ENCODE assay signal across 13 mouse cellular contexts in genomic region chr14:79139096-79139651, GRCm38 (mm10).
A peak's percentile ranks its signal among the peaks of the same experiment; 100 is the strongest.
DNase-seq lines count a peak whose midpoint lies in the region; TF ChIP-seq lines count a peak whose summit lies in the region.
"Had no signal": no experiment of that assay in that cellular context is flagged by ENCODE, and none has a peak within 500 bp of the region (broad histone marks: within the 10 kb centered on the region; RNA-seq: fewer than 3 reads in every experiment).

No protein-coding gene starts in this region.

- no peak overlapping the region for H3K4me2 ChIP-seq in CH12.LX (ENCODE audit: insufficient read depth, low read depth, poor library complexity, severe bottlenecking)
- H3K4me2 ChIP-seq: midbrain, embryonic 12.5 days had no signal

- in situ Hi-C loops in CH12.LX (cut with MboI; ENCODE audit: low pct_ligation_motif_present, low pct_unique_long_range_greater_than_20kb, low sequenced_read_pairs): no loop called here

- no peak overlapping the region for H3K4me3 ChIP-seq in cerebellum, adult 2 months (replicated peaks; ENCODE audit: insufficient read depth, low read depth, low read length)
- no peak overlapping the region for H3K4me3 ChIP-seq in left cerebral cortex, adult 2 months
- H3K4me3 ChIP-seq in CH12.LX (replicated peaks in 1 of 3; ENCODE audit: low read depth in 2 of 3, low read length in 2 of 3, poor library complexity in 1 of 3): no peak overlapping the region
- no peak overlapping the region for H3K4me3 ChIP-seq in brown adipose tissue, adult 24 weeks (ENCODE audit: insufficient read depth, low read depth, low read length)
- H3K4me3 ChIP-seq: midbrain, embryonic 12.5 days; neural tube, embryonic 12.5 days had no signal

- intact Hi-C loops in left cerebral cortex, adult 2 months (cut with DNase I): no loop called here
- intact Hi-C loops in left cerebral cortex, postnatal 25 days (cut with DNase I): no loop called here

- dilution Hi-C loops in CH12.LX (cut with MboI; ENCODE audit: extremely low pct_ligation_motif_present, extremely low pct_unique_long_range_greater_than_20kb, low sequenced_read_pairs): no loop called here

- no peak for TF ChIP-seq POLR2A in cerebellum, adult 2 months (IDR thresholded peaks at IDR 0.05; ENCODE audit: borderline replicate concordance, insufficient read depth, low read length)
- no peak for TF ChIP-seq POLR2A in CH12.LX (IDR thresholded peaks at IDR 0.05; ENCODE audit: low read depth, low read length)

- TF ChIP-seq RAD21 in CH12.LX (IDR thresholded peaks at IDR 0.05; ENCODE audit: low read depth, low read length): no peak

- H3K36me3 ChIP-seq in CH12.LX (replicated peaks in 1 of 2; ENCODE audit: control insufficient read depth in 1 of 2, insufficient read depth in 1 of 2, low read length in 1 of 2): peaks cover 0 to 24% of the 10 kb centered on the region in 2 experiments
- H3K36me3 ChIP-seq: midbrain, embryonic 12.5 days; neural tube, embryonic 12.5 days had no signal

- TF ChIP-seq EP300 in CH12.LX (IDR thresholded peaks at IDR 0.05; ENCODE audit: low read length): no peak

- peak; percentile 27; the same call in 1 of the 2 replicates for TF ChIP-seq CTCF in cerebellum, adult 2 months (IDR thresholded peaks at IDR 0.05; ENCODE audit: borderline replicate concordance, insufficient read depth, low read depth, low read length)
- peak; percentile 34 for TF ChIP-seq CTCF in left cerebral cortex, adult 2 months (IDR thresholded peaks at IDR 0.05)
- TF ChIP-seq CTCF in CH12.LX (conservative IDR thresholded peaks at IDR 0.05 in 1 of 2, IDR thresholded peaks at IDR 0.05 in 1 of 2; ENCODE audit: low read depth in 2 of 2, low read length in 2 of 2): peak; percentile 18 to 26; a peak in 3 of 4 replicates

- DNase-seq in cerebellum, adult 2 months: no peak
- DNase-seq in cerebellum, adult 9-10 months: no peak
- no peak for DNase-seq in left cerebral cortex, adult 2 months (ENCODE audit: extremely low spot score in 1 of 2, low spot score in 2 of 2)
- no peak for DNase-seq in left cerebral cortex, postnatal 25 days (ENCODE audit: low spot score in 2 of 2)
- no peak for DNase-seq in CH12.LX (ENCODE audit: extremely low read depth)
- DNase-seq in right cerebral cortex, postnatal 36 days (ENCODE audit: low spot score in 2 of 2): no peak
- no peak for DNase-seq in adrenal gland, postnatal 4 days (ENCODE audit: low spot score in 2 of 2)
- DNase-seq: gastrocnemius, postnatal 14 days; kidney, adult 11 months; lung, adult 2 months had no signal

- 94% methylated on average over 6 of the region's 6 CpGs for WGBS in cerebellum, adult 2 months

- H3K9ac ChIP-seq in CH12.LX (ENCODE audit: insufficient read depth, low read depth): no peak overlapping the region
- H3K9ac ChIP-seq: midbrain, embryonic 12.5 days; neural tube, embryonic 12.5 days had no signal

- H3K79me2 ChIP-seq in CH12.LX (replicated peaks; ENCODE audit: control insufficient read depth, extremely low read depth, insufficient read depth, poor library complexity, severe bottlenecking): no peaks in the 10 kb centered on the region

- no peak overlapping the region for H3K27ac ChIP-seq in cerebellum, adult 2 months (ENCODE audit: insufficient read depth, low read length)
- H3K27ac ChIP-seq in left cerebral cortex, adult 2 months: no peak overlapping the region
- H3K27ac ChIP-seq in CH12.LX (ENCODE audit: insufficient read depth, low read depth): no peak overlapping the region
- H3K27ac ChIP-seq in brown adipose tissue, adult 24 weeks (replicated peaks; ENCODE audit: low read depth, low read length): peak overlapping the region; percentile 94
- H3K27ac ChIP-seq: midbrain, embryonic 12.5 days; neural tube, embryonic 12.5 days had no signal

- peaks cover 43% of the 10 kb centered on the region for H3K4me1 ChIP-seq in cerebellum, adult 2 months (ENCODE audit: control insufficient read depth, insufficient read depth, low read length)
- peaks cover 6 to 20% of the 10 kb centered on the region in 2 experiments for H3K4me1 ChIP-seq in CH12.LX (ENCODE audit: control insufficient read depth in 1 of 2, insufficient read depth in 2 of 2)
- peaks cover 19% of the 10 kb centered on the region for H3K4me1 ChIP-seq in brown adipose tissue, adult 24 weeks (ENCODE audit: control insufficient read depth, insufficient read depth, insufficient read length, low read length)

- no peaks in the 10 kb centered on the region for H3K27me3 ChIP-seq in cerebellum, adult 2 months (ENCODE audit: control insufficient read depth, insufficient read depth, low read length)
- no peaks in the 10 kb centered on the region for H3K27me3 ChIP-seq in CH12.LX (replicated peaks)
- H3K27me3 ChIP-seq: midbrain, embryonic 12.5 days; neural tube, embryonic 12.5 days had no signal

- H3K9me3 ChIP-seq in CH12.LX (replicated peaks; ENCODE audit: low read length): no peaks in the 10 kb centered on the region
- H3K9me3 ChIP-seq: midbrain, embryonic 12.5 days; neural tube, embryonic 12.5 days had no signal

TF ChIP-seq in CH12.LX, 34 proteins besides CTCF, POLR2A, EP300 and RAD21:
- TF ChIP-seq CHD2 (IDR thresholded peaks at IDR 0.05; ENCODE audit: low read length): no peak
- no peak for TF ChIP-seq TCF12 (IDR thresholded peaks at IDR 0.05; ENCODE audit: low read depth, low read length)
- TF ChIP-seq USF2 (conservative IDR thresholded peaks at IDR 0.05; ENCODE audit: low read depth, low read length): no peak
- TF ChIP-seq MXI1 (IDR thresholded peaks at IDR 0.05; ENCODE audit: low read depth, low read length): no peak
- no peak for TF ChIP-seq ELF1 (IDR thresholded peaks at IDR 0.05; ENCODE audit: low read depth, low read length)
- no peak for TF ChIP-seq TBP (conservative IDR thresholded peaks at IDR 0.05; ENCODE audit: low read depth, low read length)
- TF ChIP-seq NELFE (IDR thresholded peaks at IDR 0.05; ENCODE audit: low read depth, low read length): no peak
- TF ChIP-seq PAX5 (IDR thresholded peaks at IDR 0.05; ENCODE audit: low read length): no peak
- no peak for TF ChIP-seq SIN3A (IDR thresholded peaks at IDR 0.05; ENCODE audit: low read length)
- TF ChIP-seq MAX (IDR thresholded peaks at IDR 0.05; ENCODE audit: low read length): no peak
- TF ChIP-seq ZC3H11A (IDR thresholded peaks at IDR 0.05; ENCODE audit: low read depth, low read length): no peak
- no peak for TF ChIP-seq USF1 (IDR thresholded peaks at IDR 0.05; ENCODE audit: low read depth, low read length)
- no peak for TF ChIP-seq ZMIZ1 (IDR thresholded peaks at IDR 0.05; ENCODE audit: low read depth, low read length)
- no peak for TF ChIP-seq MYC (IDR thresholded peaks at IDR 0.05; ENCODE audit: low read depth, low read length)
- TF ChIP-seq UBTF (IDR thresholded peaks at IDR 0.05; ENCODE audit: low read depth, low read length): no peak
- no peak for TF ChIP-seq NRF1 (IDR thresholded peaks at IDR 0.05; ENCODE audit: low read depth, low read length)
- TF ChIP-seq POLR2AphosphoS2 (IDR thresholded peaks at IDR 0.05; ENCODE audit: low read depth, low read length): no peak
